Mouse (Mus musculus): Measurements from ENCODE around the gene Trappc6a.

The Trappc6a gene

GRCm38 (mm10) chr7:19508150-19508923 is at the start of gene Trappc6a, which contains the start of gene Bloc1s3:
TSS of gene Trappc6a (plus strand) at chr7:19508395.
TSS of gene Bloc1s3 (minus strand) at chr7:19508367.
- DNase-seq (ENCODE audit: low spot score), result peak; percentile 91

GRCm38 (mm10) chr7:19458591-19459111 is 49.5 kb upstream of the Trappc6a start, which contains the start of gene Mark4:
TSS of gene Mark4 (minus strand) at chr7:19458821.
- peak; percentile 88 for DNase-seq (ENCODE audit: low spot score)

- peak; percentile 44 for DNase-seq (ENCODE audit: low spot score)
Measured at GRCm38 (mm10) chr7:19459144-19459870, 48.9 kb upstream of the Trappc6a start.

GRCm38 (mm10) chr7:19460500-19460899 is 47.7 kb upstream of the Trappc6a start:
- no peak for DNase-seq (ENCODE audit: low spot score)

- peak; percentile 93 for DNase-seq (ENCODE audit: low spot score)
Measured at GRCm38 (mm10) chr7:19461488-19461887, 46.7 kb upstream of the Trappc6a start.

- DNase-seq (ENCODE audit: low spot score), result no peak
Measured at GRCm38 (mm10) chr7:19462443-19462842, 45.8 kb upstream of the Trappc6a start.

GRCm38 (mm10) chr7:19462884-19463381 is 45.3 kb upstream of the Trappc6a start, which contains the start of gene Exoc3l2:
TSS of gene Exoc3l2 (plus strand) at chr7:19463331.
- DNase-seq (ENCODE audit: low spot score), result no peak

GRCm38 (mm10) chr7:19464367-19465307 is 43.6 kb upstream of the Trappc6a start:
- peak; percentile 47 for DNase-seq (ENCODE audit: low spot score)

GRCm38 (mm10) chr7:19466602-19467145 is 41.5 kb upstream of the Trappc6a start:
- DNase-seq (ENCODE audit: low spot score), result no peak

GRCm38 (mm10) chr7:19467638-19468037 is 40.6 kb upstream of the Trappc6a start:
- DNase-seq (ENCODE audit: low spot score), result peak; percentile 59

- no peak for DNase-seq (ENCODE audit: low spot score)
Measured at GRCm38 (mm10) chr7:19468279-19468678, 39.9 kb upstream of the Trappc6a start.

- DNase-seq (ENCODE audit: low spot score), result no peak
Measured at GRCm38 (mm10) chr7:19469404-19469803, 38.8 kb upstream of the Trappc6a start.

- no peak for DNase-seq (ENCODE audit: low spot score)
Measured at GRCm38 (mm10) chr7:19470308-19470707, 37.9 kb upstream of the Trappc6a start.

- no peak for DNase-seq (ENCODE audit: low spot score)
Measured at GRCm38 (mm10) chr7:19472403-19472802, 35.8 kb upstream of the Trappc6a start.

GRCm38 (mm10) chr7:19473875-19474443 is 34.2 kb upstream of the Trappc6a start:
- DNase-seq (ENCODE audit: low spot score), result peak; percentile 92

GRCm38 (mm10) chr7:19477084-19477483 is 31.1 kb upstream of the Trappc6a start:
- DNase-seq (ENCODE audit: low spot score), result no peak

- no peak for DNase-seq (ENCODE audit: low spot score)
Measured at GRCm38 (mm10) chr7:19477624-19478384, 30.4 kb upstream of the Trappc6a start.

GRCm38 (mm10) chr7:19483281-19483680 is 24.9 kb upstream of the Trappc6a start:
- DNase-seq (ENCODE audit: low spot score), result no peak

- no peak for DNase-seq (ENCODE audit: low spot score)
Measured at GRCm38 (mm10) chr7:19485488-19485887, 22.7 kb upstream of the Trappc6a start.

- no peak for DNase-seq (ENCODE audit: low spot score)
Measured at GRCm38 (mm10) chr7:19486549-19486948, 21.6 kb upstream of the Trappc6a start.

All from testis, postnatal 10 days (tissue).